Mouse (Mus musculus) liver, embryonic 15.5 days (tissue): ENCODE results near the gene Ccdc120. TPM values are rescaled to one million over a fixed set of nuclear protein-coding genes. Genes with fewer than 3 reads are reported as not detected.
"Not testable (repeated sequence)": the region's sequence is repeated elsewhere in the genome, so short reads cannot be mapped to it uniquely, and the experiment has no call there.

ENCODE experiments used
- ATAC-seq: fragments of 200-750 bp; cut with Nextera tagmentation; 2 replicates; pipeline ENCODE4 v1.8.0; 2017; ENCODE audit warnings: moderate number of reproducible peaks, mild to moderate bottlenecking, moderate library complexity; ENCODE audit not compliant: insufficient read depth
- H3K27ac ChIP-seq: fragments of 300-500 bp; sonication (generic); replicated peaks from 2 replicates; pipeline ENCODE4 v1.5.1; 2015; ENCODE audit warnings: mild to moderate bottlenecking, inconsistent platforms
- H3K27me3 ChIP-seq: fragments of 300-500 bp; sonication (generic); 2 replicates; pipeline ENCODE4 v1.6.1; 2015; ENCODE audit warnings: mild to moderate bottlenecking, inconsistent platforms
- H3K36me3 ChIP-seq: fragments of 300-500 bp; sonication (generic); replicated peaks from 2 replicates; pipeline ENCODE4 v1.6.1; 2015; ENCODE audit warnings: moderate library complexity, mild to moderate bottlenecking, inconsistent platforms
- H3K4me1 ChIP-seq: fragments of 300-500 bp; sonication (generic); replicated peaks from 2 replicates; pipeline ENCODE4 v1.6.1; 2015; ENCODE audit warnings: inconsistent platforms
- H3K4me2 ChIP-seq: fragments of 300-500 bp; sonication (generic); 2 replicates; pipeline ENCODE4 v1.6.1; 2015; ENCODE audit warnings: moderate library complexity, mild to moderate bottlenecking, inconsistent platforms
- H3K4me3 ChIP-seq: fragments of 300-500 bp; sonication (generic); replicated peaks from 2 replicates; pipeline ENCODE4 v1.5.1; 2015; ENCODE audit warnings: mild to moderate bottlenecking, inconsistent platforms
- H3K9ac ChIP-seq: fragments of 300-500 bp; sonication (generic); 2 replicates; pipeline ENCODE4 v1.6.1; 2015; ENCODE audit warnings: moderate library complexity, mild to moderate bottlenecking, inconsistent platforms
- H3K9me3 ChIP-seq: fragments of 300-500 bp; sonication (generic); replicated peaks from 2 replicates; pipeline ENCODE4 v1.6.1; 2016; ENCODE audit warnings: inconsistent platforms
- WGBS: fragments of 180-500 bp; shearing (Covaris S2); methylation state at CpG from one replicate; pipeline ENCODE4 v1.1.7; 2015; ENCODE audit warnings: mixed read lengths; ENCODE audit not compliant: insufficient replicate concordance; 5-methylcytosine and 5-hydroxymethylcytosine counted together
- polyA plus RNA-seq: library from polyadenylated mRNA; unstranded; fragments of >200 nt; fragmentation: Nextera tagmentation; extraction: Ambion mirVana; gene quantifications from 2 replicates; pipeline ENCODE4 v1.2.1, GENCODE M21; 2015

Ccdc120 gene
- polyA plus RNA-seq, 1 experiment from 2014 or later, result 1.5 TPM

- H3K4me1 ChIP-seq, result peaks cover 28% of the 10 kb centered on the region
- H3K4me2 ChIP-seq, result no peak overlapping the region
- H3K9me3 ChIP-seq, result no peaks in the 10 kb centered on the region
- 0 out of 2 replicates have a peak overlapping the region, but pooled peaks have one; percentile 94 for H3K27ac ChIP-seq
- H3K4me3 ChIP-seq, result no peak overlapping the region
- H3K36me3 ChIP-seq, result peaks cover 20% of the 10 kb centered on the region
- 61% methylated on average over 9 of the region's 9 CpGs for WGBS
- no peak for ATAC-seq
- H3K27me3 ChIP-seq, result no peaks in the 10 kb centered on the region
- no peak overlapping the region for H3K9ac ChIP-seq
These were observed 24.9 kb upstream of the Ccdc120 start for GRCm38 (mm10) chrX:7775501-7776205.

DNA sequence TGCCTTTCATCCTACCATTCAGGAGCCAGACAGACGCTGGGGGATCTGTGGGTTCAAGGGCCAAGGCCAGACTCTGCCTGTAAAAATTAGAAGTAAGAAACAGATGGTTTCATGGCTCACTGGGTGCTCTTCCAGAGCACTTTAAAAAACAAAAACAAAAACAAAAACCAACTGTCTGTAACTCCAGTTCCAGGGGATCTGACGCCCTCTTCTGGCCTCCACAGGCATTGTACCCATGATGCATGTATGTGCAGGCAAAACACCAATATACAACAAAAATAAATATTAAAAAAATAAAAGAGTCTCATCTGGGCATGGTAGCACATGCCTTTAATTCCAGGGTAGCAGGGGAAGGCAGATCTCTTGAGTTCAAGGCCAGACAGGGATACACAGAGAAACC, 22.1 kb upstream of the Ccdc120 start:
- 35% methylated on average over 2 of the region's 2 CpGs for WGBS
- Histone ChIP-seq H3K9ac (no peak overlapping the region), H3K9me3 (no peaks in the 10 kb centered on the region), H3K4me2 (no peak overlapping the region), H3K4me1 (peaks cover 22% of the 10 kb centered on the region), H3K4me3 (no peak overlapping the region), H3K27me3 (no peaks in the 10 kb centered on the region), H3K36me3 (peaks cover 30% of the 10 kb centered on the region), H3K27ac (no peak overlapping the region)
- ATAC-seq, result no peak

DNA sequence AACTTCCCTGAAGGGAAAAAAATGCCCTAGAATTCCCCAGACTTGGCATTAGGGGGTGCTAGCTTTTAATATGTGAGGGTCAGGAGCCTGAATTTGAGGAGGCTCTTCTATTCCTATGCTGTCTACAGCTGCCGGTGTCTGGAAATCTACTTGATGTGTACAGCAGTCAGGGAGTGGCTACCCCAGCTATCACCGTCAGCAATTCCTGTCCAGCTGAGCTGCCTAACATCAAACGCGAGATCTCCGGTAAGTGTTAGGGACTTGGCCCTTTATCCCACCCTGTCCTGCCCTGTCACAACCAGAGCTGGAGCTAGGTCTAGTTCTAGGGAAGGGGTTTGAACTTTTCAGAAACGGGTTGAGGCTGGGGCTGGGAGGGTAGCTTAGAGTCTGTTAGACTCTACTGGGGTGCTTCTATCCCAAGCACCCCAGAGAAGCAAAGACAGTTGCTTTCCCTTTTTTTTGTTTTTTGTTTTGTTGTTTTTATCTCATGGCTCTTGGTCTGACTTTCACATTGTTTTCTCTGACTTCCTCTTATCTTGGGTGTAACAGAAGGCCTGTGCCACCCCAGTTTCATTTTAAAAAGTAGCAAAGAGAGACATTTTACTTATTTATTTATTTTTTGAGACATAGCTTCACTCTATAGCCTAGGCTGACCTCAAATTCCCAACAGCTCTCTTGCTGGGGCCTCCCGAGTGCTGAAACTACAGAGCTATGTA, 18.8 kb upstream of the Ccdc120 start:
- peak; percentile 42 for ATAC-seq
- H3K36me3 ChIP-seq, result peaks cover 43% of the 10 kb centered on the region
- no peaks in the 10 kb centered on the region for H3K9me3 ChIP-seq
- no peak overlapping the region for H3K9ac ChIP-seq
- peak overlapping the region; percentile 13; the same call in 1 of the 2 replicates for H3K4me2 ChIP-seq
- H3K27ac ChIP-seq, result peak overlapping the region; percentile 72
- peaks cover 36% of the 10 kb centered on the region for H3K4me1 ChIP-seq
- no peak overlapping the region for H3K4me3 ChIP-seq
- H3K27me3 ChIP-seq, result no peaks in the 10 kb centered on the region
- 38% methylated on average over 7 of the region's 7 CpGs for WGBS

GRCm38 (mm10) chrX:7765764-7766163, 15.1 kb upstream of the Ccdc120 start:
- peak overlapping the region; percentile 51 for H3K27ac ChIP-seq
- peaks cover 55% of the 10 kb centered on the region for H3K4me1 ChIP-seq
- peaks cover 24% of the 10 kb centered on the region; the same call in 1 of the 2 replicates for H3K36me3 ChIP-seq
- H3K27me3 ChIP-seq, result no peaks in the 10 kb centered on the region
- ATAC-seq, result peak; percentile 35
- H3K9ac ChIP-seq, result no peak overlapping the region
- peak overlapping the region; percentile 72 for H3K4me3 ChIP-seq
- 9% methylated on average over 11 of the region's 11 CpGs for WGBS
- no peaks in the 10 kb centered on the region for H3K9me3 ChIP-seq
- H3K4me2 ChIP-seq, result peak overlapping the region; percentile 81

DNA sequence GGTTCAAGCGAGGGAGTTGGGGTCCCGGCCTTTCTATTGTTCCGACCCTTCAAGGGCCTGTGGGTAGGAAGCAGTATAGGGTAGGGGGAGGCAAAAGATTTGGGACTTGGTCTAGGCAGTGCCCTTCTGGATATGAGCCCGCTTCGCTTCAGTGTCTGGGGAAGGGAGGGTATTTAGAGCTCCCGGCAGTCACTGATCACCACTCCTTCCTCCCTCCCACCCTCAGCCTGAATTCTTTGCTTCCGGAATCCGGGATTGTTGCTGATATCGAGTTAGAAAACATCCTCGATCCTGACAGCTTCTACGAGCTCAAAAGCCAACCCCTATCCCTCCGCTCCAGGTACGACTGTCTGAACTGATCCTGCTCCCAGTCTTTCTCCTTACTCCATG, 14.6 kb upstream of the Ccdc120 start:
- peaks cover 55% of the 10 kb centered on the region for H3K4me1 ChIP-seq
- peak overlapping the region; percentile 72 for H3K4me3 ChIP-seq
- H3K27ac ChIP-seq, result 0 out of 2 replicates have a peak overlapping the region, but pooled peaks have one; percentile 51
- no peaks in the 10 kb centered on the region for H3K9me3 ChIP-seq
- H3K27me3 ChIP-seq, result no peaks in the 10 kb centered on the region
- H3K4me2 ChIP-seq, result peak overlapping the region; percentile 81
- WGBS, result 24% methylated on average over 13 of the region's 13 CpGs
- H3K9ac ChIP-seq, result no peak overlapping the region
- ATAC-seq, result no peak
- peaks cover 22% of the 10 kb centered on the region; the same call in 1 of the 2 replicates for H3K36me3 ChIP-seq

DNA sequence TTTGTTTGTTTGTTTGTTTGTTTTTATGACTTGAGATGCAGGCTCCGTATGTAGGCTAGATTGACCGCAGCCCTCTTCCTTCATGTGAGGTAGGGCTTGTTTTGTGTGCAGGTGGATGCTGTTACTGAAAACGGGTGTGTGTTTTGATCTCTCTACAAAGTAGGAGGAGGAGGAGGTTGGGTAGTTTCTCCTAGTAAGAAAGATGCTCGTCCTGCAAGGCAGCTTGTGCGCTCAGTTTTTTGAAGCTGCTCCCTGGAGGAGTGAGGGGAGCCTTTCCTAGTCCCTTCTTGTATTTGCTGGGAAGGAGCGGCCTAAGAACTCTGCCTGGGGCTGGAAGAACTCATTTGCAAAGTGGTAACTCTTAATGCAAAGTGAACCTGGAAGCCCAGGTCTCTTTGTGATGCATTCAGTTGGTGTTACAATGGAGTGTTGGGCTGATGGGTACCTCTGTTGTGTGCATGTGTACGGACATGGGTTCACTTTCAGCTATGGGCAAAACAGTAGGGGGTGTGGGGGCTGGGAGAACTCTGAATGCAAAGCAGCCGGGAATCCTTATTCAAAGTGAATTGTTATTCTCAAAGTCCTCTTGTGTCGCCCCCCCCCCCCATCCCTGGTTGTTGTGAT, 14.1 kb upstream of the Ccdc120 start:
- no peaks in the 10 kb centered on the region for H3K9me3 ChIP-seq
- peak overlapping the region; percentile 80; the same call in 1 of the 2 replicates for H3K27ac ChIP-seq
- 31% methylated on average over 9 of the region's 9 CpGs for WGBS
- peaks cover 22% of the 10 kb centered on the region; the same call in 1 of the 2 replicates for H3K36me3 ChIP-seq
- no peak overlapping the region for H3K9ac ChIP-seq
- ATAC-seq, result no peak
- H3K4me3 ChIP-seq, result peak overlapping the region; percentile 72
- no peaks in the 10 kb centered on the region for H3K27me3 ChIP-seq
- peak overlapping the region; percentile 81 for H3K4me2 ChIP-seq
- H3K4me1 ChIP-seq, result peaks cover 52% of the 10 kb centered on the region

GRCm38 (mm10) chrX:7763631-7764393, 13.1 kb upstream of the Ccdc120 start:
- Histone ChIP-seq H3K36me3 (peaks cover 17% of the 10 kb centered on the region; the same call in 1 of the 2 replicates), H3K4me3 (peak overlapping the region; percentile 72), H3K9ac (peak overlapping the region; percentile 67; the same call in 1 of the 2 replicates), H3K9me3 (no peaks in the 10 kb centered on the region), H3K4me1 (peaks cover 42% of the 10 kb centered on the region), H3K4me2 (peak overlapping the region; percentile 81), H3K27me3 (no peaks in the 10 kb centered on the region), H3K27ac (peak overlapping the region; percentile 80; the same call in 1 of the 2 replicates)
- no peak for ATAC-seq
- 10% methylated on average over 21 of the region's 22 CpGs for WGBS

DNA sequence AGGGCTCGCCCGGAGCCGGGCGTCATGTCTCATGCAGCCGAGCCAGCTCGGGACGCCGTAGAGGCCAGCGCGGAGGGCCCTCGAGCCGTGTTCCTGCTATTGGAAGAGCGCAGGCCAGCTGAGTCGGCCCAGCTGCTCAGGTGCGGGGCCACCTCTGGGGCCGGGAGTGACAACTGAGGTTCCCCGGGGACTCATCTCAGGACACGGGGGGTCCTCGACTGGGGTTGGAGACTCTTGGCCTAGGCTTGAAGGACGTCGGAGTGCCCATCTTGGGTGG, 12.2 kb upstream of the Ccdc120 start:
- H3K9me3 ChIP-seq, result no peaks in the 10 kb centered on the region
- H3K27ac ChIP-seq, result peak overlapping the region; percentile 80
- WGBS, result 22% methylated on average over 21 of the region's 21 CpGs
- ATAC-seq, result peak; percentile 50
- H3K4me3 ChIP-seq, result peak overlapping the region; percentile 72
- peak overlapping the region; percentile 67 for H3K9ac ChIP-seq
- H3K4me2 ChIP-seq, result peak overlapping the region; percentile 81
- peaks cover 14% of the 10 kb centered on the region; the same call in 1 of the 2 replicates for H3K36me3 ChIP-seq
- no peaks in the 10 kb centered on the region for H3K27me3 ChIP-seq
- peaks cover 41% of the 10 kb centered on the region for H3K4me1 ChIP-seq

GRCm38 (mm10) chrX:7762137-7762920, 11.6 kb upstream of the Ccdc120 start, which contains the start of gene Tfe3:
Gene Tfe3 (plus strand): TSS chrX:7762560.
- Histone ChIP-seq H3K4me3 (peak within 1 kb of the TSS; percentile 72), H3K27ac (peak within 1 kb of the TSS; percentile 80), H3K9ac (peak within 1 kb of the TSS; percentile 67), H3K4me2 (peak within 1 kb of the TSS; percentile 81), H3K9me3 (no peaks in the 10 kb centered on the region), H3K36me3 (peaks cover 8% of the 10 kb centered on the region; the same call in 1 of the 2 replicates), H3K27me3 (no peaks in the 10 kb centered on the region), H3K4me1 (peaks cover 41% of the 10 kb centered on the region)
- ATAC-seq, result peak; percentile 92
- WGBS, result 13% methylated on average over 38 of the region's 38 CpGs

DNA sequence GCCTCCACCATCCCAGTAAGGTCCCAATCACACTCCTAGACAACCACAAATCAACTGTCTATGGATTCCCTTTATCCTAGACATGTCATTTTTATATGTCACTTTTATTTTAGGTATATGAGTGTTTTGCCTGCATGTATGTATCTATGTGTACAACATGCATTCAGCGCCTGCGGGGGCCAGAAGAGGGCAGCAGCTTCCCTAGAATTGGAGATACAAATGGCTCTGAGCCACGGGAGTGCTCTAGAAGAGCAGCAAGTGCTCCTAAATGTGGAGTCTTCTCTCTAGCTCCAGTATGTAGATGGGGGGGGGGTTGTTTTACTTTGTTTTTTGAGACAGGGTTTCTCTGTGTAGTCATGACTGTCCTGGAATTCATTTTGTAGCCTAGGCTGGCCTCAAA, 2.9 kb upstream of the Ccdc120 start:
- H3K4me1 ChIP-seq, H3K4me2 ChIP-seq, H3K36me3 ChIP-seq, H3K4me3 ChIP-seq, H3K9ac ChIP-seq, H3K27ac ChIP-seq, H3K27me3 ChIP-seq, ATAC-seq, H3K9me3 ChIP-seq: not testable (repeated sequence)
- 19% methylated on average over 3 of the region's 3 CpGs for WGBS
